Mouse (Mus musculus): Measurements from ENCODE around the gene Shank1.

GRCm38 (mm10) chr7:44350957-44351711 is 41.1 kb downstream of the Shank1 start:
- TF ChIP-seq POLR2A (IDR thresholded peaks at IDR 0.05; ENCODE audit: control insufficient read depth in 1 of 2, insufficient read depth in 1 of 2, low read depth in 1 of 2, low read length in 2 of 2, poor library complexity in 1 of 2) (no peak), ZNF384 (IDR thresholded peaks at IDR 0.05; ENCODE audit: low read depth, low read length) (no peak), NRF1 (IDR thresholded peaks at IDR 0.05; ENCODE audit: insufficient read depth, low read depth, low read length, poor library complexity, severe bottlenecking) (no peak), MAX (IDR thresholded peaks at IDR 0.05; ENCODE audit: low read length) (no peak), SMC3 (IDR thresholded peaks at IDR 0.05; ENCODE audit: low read depth, low read length) (peak; percentile 82), CTCF (IDR thresholded peaks at IDR 0.05 in 2 of 3, conservative IDR thresholded peaks at IDR 0.05 in 1 of 3; ENCODE audit: control insufficient read depth in 1 of 3, insufficient read depth in 1 of 3, low read depth in 2 of 3, low read length in 3 of 3, poor library complexity in 1 of 3, severe bottlenecking in 1 of 3) (peak; percentile 52 to 90 (median 80); a peak in 5 of 6 replicates), POLR2AphosphoS2 (IDR thresholded peaks at IDR 0.05; ENCODE audit: low read length) (no peak)
